Mouse (Mus musculus): ENCODE data around the gene Brat1. TPM values are rescaled to one million over a fixed set of nuclear protein-coding genes. Genes with fewer than 3 reads are reported as not detected.
"Not testable (repeated sequence)": the region's sequence is repeated elsewhere in the genome, so short reads cannot be mapped to it uniquely, and the experiment has no call there.

Gene Brat1
- total RNA-seq (2021): 10 to 100 TPM in 1 of 2 experiments, 1 to 10 TPM in 1; 8.3 to 10.4 TPM

DNA sequence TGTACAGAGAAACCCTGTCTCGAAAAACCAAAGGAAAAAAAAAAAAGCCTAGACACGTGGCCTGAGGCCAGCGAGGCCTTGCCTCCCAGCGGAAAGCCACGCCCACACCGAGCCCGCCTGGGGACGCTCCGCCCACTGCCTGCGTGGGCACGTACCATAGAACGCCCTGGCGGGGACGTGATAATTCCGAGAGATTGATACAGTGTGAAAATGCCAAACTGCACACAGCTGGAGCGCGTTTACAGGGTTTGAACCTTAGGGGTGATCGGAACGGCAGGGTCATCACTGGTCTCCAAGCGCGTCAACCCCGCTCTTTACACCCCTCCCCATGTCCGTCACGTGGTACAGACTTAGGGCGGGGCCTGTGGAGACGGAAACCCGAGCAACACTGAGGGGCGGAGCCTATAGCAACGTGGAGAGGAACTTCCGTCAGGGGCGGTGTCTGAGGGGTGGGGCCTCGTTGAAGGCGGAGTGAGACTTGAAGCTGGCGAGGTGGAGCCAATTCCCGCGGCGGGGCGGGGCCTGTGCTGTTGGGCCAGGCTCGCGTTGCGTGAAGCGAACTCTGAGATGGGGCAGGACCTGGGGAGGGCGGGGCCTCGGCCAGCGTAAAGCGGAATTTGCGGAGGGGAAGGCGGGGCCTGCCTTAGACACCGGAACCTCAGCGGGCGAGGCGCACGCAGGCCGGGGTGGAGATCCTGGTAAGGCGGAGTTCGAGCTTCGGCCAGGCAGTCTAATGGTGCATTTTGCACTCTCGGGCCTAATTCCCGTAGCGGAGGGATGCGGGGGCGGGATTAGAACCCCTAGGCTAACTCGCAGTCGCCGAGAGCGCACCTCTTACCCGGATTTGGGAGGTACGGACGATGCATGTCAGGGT, at the start of gene Brat1:
TSS of gene Brat1 (plus strand) at position 634 of the 874 bp plus-strand sequence.
- intact Hi-C loops (cut with DNase I): loop anchor here (5.0 kb wide), 2 partner anchors 43 to 282 kb away; no protein-coding TSS in a partner anchor
- peak; percentile 99 for DNase-seq

DNA sequence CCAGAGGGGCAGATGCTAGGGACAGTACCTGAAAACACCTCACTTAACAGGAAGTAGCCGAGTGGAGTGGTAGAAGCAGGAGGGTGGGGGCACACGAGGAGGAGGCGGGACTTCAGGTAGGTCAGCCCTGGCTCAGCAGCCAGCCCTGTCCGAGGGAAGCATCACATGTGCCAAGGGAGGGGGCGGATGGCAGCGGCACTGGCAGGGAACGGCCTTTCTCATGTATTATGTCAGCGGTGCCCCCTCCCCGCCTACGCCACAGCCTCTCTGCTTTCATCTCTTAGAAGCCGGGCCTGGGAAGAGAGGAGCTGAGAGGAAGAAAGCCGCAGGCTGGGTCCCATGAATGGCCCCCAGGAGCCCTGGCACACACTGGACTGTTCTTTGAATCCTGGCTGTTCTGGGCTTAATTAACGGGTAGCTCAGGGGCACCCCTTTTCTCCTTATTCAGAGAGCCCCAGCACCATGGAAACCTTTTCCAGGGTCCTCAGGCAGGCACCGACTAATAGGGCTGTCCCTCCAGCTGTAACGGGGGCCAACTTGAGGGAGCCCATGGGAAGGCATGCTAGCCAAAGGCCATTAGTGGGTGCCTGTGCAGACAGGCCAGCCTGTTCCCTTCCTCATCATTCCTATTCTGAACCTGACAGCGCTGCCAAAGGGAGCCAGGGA, 45.1 kb upstream of the Brat1 start:
- intact Hi-C loops (cut with DNase I): loop anchor here (5.0 kb wide), 1 partner anchor 92 kb away; the partner anchor contains the start of gene Grifin
- DNase-seq: no peak

DNA sequence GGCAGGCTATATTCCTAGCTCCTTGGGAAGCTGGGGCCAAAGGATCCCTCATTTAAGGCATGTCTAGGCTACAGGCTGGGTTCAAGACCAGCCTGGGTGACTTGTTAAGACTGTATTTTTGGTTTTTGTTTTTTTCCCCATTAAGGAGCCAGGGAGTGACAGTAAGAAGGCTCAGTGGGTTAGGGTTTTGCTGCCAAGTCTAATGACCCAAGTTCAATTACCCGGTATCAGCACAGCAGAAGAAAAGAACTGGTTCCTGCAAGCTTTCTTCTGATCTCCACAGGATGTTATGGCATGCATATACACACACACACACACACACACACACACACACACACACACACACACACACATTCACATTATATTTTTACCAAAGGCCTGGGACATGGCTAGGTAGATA, 44.4 kb upstream of the Brat1 start:
- intact Hi-C loops (cut with DNase I): loop anchor here (5.0 kb wide), 1 partner anchor 93 kb away; the partner anchor contains the start of gene Grifin
- DNase-seq: no peak

DNA sequence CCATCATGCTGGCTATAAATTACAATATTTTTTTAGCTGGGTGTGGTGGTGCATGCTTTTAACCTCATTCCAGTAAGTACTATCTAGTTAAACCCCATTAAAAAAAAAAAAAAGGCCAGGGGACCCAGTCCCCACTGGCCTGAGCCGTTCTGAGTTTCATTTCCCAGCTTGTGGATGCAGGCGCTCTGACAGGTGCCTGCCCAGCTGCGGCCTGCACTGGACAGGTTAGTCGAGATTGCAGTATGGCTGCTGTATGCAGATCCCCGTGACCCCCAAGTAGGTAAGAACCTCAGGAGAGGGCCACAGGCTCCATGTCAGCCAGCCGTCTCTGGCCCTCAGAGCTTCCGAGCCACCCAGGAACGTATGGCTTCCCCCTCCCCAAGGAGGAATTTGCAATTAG, 43.4 kb upstream of the Brat1 start:
- intact Hi-C loops (cut with DNase I): loop anchor here (5.0 kb wide), 1 partner anchor 94 kb away; the partner anchor contains the start of gene Grifin
- no peak for DNase-seq

DNA sequence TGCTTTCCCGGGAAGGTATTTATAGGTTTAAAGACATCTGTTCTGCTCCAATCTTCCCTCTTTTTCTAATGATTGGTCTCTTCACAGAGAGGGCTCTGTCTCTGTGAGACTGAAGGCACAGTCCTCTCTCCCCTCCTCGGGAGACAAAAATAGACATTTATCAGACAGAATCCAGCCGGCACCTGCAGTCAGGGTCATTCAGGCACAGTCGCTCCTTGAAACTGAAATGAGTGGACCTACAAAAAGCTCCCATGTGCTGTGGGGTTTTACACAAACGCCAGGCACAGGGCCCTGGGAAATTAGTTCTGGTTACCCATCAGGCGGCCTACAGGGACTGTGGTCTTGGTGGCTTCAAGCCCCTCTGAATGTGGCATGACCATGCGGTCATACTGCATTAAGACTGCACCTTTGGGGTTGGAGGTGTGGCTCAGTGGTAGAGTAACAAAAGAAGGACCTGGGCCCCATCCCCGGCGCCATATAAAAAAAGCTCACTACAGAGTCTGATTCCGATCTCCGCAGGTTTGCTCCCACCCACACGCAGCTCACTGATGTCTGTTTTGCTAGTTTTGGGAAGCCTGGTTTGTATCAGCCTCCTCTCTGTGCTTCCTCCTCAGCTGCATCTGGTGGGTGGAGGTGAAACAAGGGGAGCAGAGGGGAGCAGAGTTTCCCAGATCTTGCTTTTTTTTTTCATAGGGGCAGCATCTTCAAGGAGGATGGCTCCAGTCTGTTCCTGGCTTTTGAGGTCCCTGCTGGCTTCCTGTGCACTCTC, 42.8 kb upstream of the Brat1 start:
- DNase-seq: no peak
- intact Hi-C loops (cut with DNase I): loop anchor here (5.0 kb wide), 1 partner anchor 95 kb away; the partner anchor contains the start of gene Grifin

DNA sequence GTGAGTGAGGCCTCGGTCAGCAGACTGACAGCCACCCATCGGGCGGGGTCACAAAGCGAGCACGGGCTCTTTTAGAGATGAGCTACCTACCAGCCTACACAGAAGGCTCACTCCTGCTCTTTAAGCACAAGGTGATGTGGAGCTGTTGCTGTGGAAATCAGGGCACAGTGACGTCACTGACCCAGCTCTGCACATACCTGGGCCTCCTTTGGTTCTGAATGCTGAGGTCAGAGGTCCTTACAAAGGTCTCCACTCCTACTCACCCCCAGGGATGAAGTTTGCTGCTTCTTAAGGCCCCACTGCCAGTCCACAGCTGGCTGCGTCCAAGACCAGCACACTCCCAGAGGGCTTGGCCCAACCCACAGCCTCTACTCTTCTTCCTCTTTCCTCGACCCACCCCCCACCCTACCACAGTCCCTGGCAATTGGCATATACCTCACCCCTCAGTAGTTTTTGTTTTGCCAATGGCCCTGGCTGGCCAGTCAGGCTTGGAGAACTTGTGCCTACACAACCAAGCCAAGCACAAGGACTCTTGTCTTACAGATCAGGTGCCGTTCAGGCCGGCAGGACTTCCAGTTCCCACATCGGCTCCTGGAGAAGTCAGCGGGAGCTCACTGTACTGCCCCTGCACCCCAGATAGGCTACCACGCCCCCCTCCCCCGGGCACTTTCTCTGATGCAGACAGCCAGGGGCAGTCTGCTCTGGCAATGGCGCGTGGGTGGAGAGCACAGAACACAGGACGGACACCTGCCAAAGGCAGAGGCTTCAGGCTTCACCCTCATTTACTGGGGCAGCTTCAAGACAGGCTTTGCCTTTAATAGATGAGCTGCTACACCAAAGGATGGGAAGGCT, 41.8 kb upstream of the Brat1 start:
- intact Hi-C loops (cut with DNase I): loop anchor here (5.0 kb wide), 1 partner anchor 96 kb away; the partner anchor contains the start of gene Grifin
- no peak for DNase-seq

DNA sequence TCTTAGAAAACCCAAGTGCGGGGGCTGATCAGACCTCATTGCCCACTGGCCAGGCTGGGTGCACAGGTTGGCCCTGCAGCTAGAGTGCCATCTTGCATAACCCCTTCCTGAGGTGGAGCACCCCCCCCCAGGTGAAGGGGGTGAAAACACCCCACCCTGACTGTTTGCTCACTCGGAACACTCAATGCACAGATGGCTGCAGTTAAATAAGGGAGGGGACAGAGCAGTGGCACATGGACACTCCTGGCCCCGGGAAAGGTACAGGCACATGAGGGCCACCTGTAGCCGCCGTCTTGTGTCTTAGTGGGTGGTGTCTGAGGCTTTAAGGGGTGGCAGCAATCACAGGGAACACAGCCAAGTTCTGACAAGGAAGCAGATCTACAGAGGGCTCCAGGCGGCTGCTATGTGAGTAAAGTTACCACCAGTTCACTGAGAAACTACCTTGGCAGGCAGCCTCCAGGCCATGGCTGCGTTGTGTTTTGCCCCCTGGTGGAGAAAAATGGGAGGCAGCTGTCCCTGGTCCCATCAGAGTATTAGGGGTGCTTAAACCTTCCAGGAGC, 41.1 kb upstream of the Brat1 start:
- intact Hi-C loops (cut with DNase I): loop anchor here (1.0 to 5.0 kb wide), 3 partner anchors 35 to 123 kb away; partner anchors contain the start of gene Grifin
- peak; percentile 67 to 73 for DNase-seq

DNA sequence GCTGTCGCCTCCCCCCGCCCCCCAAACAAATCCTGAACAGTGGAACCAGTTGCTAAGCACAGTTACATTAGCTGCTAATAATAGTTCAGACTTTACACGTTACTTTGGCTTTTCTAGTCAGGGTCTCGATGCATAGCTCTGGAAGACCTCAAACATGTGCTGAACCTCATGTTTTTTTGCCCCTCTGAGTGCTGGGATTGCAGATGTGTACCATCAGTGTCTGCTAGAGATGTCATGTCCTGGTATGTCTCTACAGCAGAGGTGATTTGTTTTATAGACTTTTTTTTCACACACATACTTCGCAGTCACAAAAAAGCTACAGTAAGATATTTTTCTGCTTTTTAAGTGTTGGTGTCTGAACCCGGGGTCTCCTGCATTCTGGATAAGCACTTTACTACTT, 32.7 kb upstream of the Brat1 start:
- intact Hi-C loops (cut with DNase I): no loop called here

DNA sequence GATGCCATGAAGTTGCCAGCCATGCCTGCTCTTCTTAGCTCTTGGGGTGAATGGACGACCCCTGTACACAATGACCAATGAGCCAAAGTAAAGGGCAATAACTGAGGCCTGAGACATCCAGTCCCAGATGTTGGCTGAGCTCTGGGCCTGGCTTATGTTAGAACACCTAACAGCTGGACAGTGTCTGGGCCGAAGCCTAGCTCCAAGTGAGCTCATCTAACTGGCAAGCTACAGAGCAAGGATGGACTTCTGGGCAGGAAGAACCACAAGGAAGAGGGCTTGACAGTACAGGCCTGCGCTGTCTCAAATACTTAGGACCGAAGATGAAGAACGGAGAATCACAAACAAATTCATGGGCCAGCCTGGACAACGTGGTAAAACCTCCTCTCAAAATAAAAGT, 32.2 kb upstream of the Brat1 start:
- intact Hi-C loops (cut with DNase I): not testable (repeated sequence)

More for the DNA sequence above, 32.7 kb upstream of the Brat1 start:
- no peak for DNase-seq

DNA sequence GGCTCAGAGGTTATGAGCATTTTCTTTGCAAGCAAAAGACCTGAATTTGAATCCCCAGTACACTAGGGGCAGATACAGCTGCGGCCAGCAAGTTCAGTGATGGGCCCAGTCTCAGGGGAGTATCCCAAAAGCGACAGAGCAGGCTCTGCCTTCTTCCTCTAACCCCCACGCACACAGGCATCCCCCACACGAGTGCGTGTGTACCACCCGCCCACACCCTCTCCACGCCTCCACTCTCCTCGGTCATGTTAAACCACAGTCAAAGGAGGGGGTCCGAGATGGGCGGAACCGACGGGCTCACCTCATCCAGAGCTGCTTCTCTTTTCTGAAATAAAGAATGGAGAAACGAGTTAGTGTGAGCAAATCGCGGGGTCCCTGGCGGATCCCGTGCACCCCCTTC, 30.8 kb upstream of the Brat1 start:
- intact Hi-C loops (cut with DNase I): no loop called here
- DNase-seq: no peak

More for the DNA sequence above, 32.2 kb upstream of the Brat1 start:
- DNase-seq: peak in 1 of 2 experiments; percentile 29

DNA sequence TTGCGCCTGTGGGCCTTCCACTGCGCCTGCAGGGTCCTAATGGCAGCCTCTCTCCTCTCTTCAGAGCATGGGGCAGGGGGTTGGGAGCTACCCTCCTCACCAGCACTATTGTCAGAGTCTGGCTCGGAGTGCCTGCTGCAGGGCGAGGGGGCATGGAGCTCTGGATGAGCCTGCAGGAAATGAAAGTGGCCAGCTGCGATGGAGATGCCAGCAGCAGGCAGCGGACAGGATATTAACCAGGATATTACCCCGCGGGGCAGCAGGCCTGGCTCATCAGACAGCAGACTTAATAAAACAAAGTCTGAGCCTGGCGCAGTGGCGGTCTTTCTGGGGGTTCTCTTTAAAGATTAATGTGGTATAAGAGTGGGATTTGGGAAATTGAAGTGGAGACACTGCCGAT, 29.7 kb upstream of the Brat1 start:
- intact Hi-C loops (cut with DNase I): no loop called here
- DNase-seq: no peak

DNA sequence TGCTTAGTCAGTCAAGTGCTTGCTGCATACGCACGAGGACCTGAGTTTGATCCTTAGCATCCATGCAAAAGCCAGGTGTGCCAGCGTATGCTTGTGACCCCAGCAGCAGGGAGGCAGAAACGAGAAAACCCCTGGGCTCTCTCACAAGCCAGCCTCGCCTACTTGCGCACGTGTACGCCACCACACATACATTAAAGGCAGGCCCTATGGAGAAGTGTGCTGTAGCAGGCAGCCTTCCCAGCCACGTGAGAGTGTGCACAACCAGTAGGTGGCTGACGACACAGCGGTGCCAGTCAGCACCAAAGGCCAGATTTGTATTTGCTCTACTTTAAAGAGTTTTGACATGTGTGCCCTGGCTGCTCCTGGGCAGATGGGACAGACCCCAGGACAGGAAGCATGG, 29.2 kb upstream of the Brat1 start:
- intact Hi-C loops (cut with DNase I): no loop called here

DNA sequence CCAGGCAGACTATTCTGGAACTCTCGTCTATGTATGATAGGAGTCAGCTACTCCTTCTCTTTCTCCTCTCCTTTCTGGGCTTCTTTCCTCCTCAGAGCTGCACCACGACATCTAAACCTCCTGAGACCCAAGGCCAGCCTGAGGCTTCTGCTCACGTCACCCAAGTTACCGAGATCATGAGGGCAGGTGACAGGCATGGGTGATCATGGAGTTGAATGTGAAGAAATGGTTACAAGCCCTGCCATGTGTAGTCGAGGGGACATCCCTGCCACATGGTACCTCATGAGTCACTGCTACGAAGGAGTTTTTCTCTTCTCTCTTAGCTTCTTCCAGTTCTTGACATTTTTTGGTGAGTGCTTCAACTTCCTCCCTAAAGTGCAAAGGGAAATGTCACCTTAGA, 27.7 kb upstream of the Brat1 start:
- intact Hi-C loops (cut with DNase I): no loop called here
- no peak for DNase-seq

More for the DNA sequence above, 29.2 kb upstream of the Brat1 start:
- no peak for DNase-seq

DNA sequence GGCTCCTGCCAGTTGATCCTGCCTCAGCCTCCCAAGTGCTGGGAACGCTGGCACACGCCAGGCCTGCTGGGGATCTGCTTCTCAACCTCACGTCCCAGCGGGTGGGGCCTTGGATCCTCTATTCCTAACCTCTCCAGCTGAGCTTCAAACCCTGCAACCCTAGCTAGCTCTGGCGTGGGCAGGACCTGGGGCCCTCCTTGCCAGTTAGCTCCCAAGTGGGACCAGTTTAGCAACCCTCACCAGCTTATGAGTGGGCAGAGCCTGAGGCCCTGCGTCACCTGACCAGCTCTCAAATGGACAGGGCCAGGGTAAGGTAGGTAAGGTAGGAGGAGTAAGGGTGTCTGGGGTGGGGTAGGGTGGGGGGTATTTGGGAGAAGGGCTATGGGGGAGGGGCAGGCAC, 24.8 kb upstream of the Brat1 start:
- intact Hi-C loops (cut with DNase I): no loop called here
- DNase-seq: no peak

DNA sequence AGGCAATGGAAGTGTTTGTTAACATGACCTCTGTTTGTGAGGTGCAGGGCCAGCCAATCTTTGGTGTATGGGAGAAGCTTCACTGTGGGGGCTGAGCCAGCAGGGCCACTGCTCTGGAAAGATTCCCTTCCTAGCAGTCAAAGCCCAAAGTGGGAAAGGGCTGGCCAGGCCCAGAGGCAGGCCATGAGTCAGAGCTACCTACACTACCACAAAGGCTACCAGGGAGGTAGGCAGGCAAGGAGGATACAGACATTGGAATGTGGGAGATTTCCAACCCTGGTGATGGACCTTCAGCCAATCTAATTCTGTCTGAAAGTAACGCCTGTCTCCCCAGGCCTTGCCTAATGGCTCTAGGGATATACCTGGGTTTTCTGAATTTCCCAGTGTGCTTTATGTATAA, 23.9 kb upstream of the Brat1 start:
- intact Hi-C loops (cut with DNase I): no loop called here
- DNase-seq: no peak

DNA sequence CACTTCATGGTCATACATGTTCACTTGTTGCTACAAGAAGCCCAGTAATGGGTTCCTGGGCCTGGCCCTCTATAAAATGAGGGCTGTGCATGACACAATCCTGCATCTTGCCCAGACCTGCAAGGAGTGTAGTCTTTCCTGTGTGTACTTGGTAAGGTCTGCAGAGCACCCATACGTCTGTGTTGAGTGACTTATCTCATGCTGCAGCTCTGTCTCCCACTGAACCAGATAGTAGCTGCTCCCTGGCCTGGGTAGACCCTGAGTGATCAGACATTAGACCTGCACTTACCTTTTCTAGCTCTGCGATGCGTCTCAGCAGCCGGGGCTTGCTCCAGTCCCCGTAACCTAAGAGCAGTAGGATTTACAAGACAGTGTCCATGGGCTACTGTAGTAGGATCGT, 22.7 kb upstream of the Brat1 start:
- intact Hi-C loops (cut with DNase I): no loop called here

DNA sequence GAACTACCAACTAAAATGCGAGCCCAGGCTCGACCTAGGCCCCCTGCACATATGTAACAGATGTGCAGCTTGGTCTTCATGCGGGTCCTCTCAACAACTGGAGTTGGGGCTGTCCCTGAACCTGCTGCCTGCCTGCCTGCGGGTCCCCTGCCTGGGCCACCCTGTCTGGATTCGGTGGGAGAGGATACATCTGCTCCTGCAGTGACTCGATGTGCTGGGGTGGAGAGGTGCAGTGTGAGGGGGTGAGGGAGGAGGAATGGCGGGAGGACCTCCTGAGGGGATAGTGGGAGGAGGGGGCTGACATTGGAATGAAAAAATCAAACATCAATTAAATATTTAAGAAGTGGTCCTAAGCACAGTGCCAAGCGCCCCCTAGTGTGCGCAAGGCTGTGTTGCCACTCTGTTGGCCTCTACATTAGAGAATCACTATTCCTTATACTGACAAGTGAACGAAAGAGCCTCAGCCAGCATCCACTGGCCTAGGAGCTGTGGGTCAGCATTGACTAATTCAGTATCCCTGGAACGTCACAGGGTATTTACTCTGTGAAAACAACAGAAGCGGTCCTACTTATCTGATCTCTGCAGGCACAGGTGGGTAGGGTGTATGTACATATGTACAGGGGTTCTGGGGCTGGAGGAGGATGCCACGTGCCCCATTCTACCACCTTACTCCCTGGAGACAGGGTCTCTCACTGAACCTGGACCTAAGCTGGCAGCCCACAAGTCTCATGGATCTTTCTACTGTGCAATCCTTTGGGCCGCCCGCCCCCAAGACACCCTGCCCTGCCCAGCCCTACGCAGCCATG, 20.3 kb upstream of the Brat1 start:
- intact Hi-C loops (cut with DNase I): loop anchor here (2.0 kb wide), 1 partner anchor 144 kb away; no protein-coding TSS in a partner anchor
- DNase-seq: peak; percentile 36 to 45

More for the DNA sequence above, 22.7 kb upstream of the Brat1 start:
- no peak for DNase-seq

DNA sequence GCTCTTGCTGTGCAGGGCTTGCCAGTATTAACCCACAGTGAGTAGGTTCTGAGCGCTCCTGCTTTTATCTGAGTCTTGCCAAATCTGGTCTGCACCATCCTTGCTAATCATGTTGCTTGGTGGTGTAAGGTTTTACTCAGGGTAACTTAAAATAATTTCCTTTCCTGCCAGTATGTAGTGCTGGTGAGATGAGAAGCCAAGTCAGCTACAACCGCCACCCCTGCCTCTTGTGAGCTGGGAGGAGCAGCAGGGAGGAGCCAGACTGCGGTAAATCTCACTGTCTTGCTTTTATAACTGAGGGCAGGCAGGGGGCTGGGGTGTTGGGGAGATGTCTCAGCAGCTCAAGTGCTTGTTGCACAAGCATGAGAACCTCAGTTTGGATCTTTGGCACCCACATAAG, 16.4 kb upstream of the Brat1 start:
- DNase-seq: no peak
- intact Hi-C loops (cut with DNase I): no loop called here

Measured in heart, postnatal 36 days (tissue).